Mouse (Mus musculus) midbrain, embryonic 16.5 days (tissue): ENCODE measurements around the gene Tmem255a. TPM values are rescaled to one million over a fixed set of nuclear protein-coding genes. Genes with fewer than 3 reads are reported as not detected.
A peak's percentile ranks its signal among the peaks of the same experiment; 100 is the strongest.

Experiments
- ATAC-seq: fragments of 200-750 bp; cut with Nextera tagmentation; 2 replicates; pipeline ENCODE4 v1.8.0; 2017; ENCODE audit warnings: moderate TSS enrichment
- H3K27ac ChIP-seq: fragments of 300-500 bp; sonication (generic); 2 replicates; pipeline ENCODE4 v1.5.1; 2014; ENCODE audit warnings: mild to moderate bottlenecking, low read length, mixed read lengths
- H3K27me3 ChIP-seq: fragments of 300-500 bp; sonication (generic); 2 replicates; pipeline ENCODE4 v1.6.1; 2014; ENCODE audit warnings: low read depth, low read length, mixed read lengths; ENCODE audit not compliant: control insufficient read depth, insufficient read depth
- H3K36me3 ChIP-seq: fragments of 300-500 bp; sonication (generic); 2 replicates; pipeline ENCODE4 v1.6.1; 2014; ENCODE audit warnings: mild to moderate bottlenecking, low read length, moderate library complexity, mixed read lengths; ENCODE audit not compliant: control insufficient read depth, insufficient read depth
- H3K4me1 ChIP-seq: fragments of 300-500 bp; sonication (generic); 2 replicates; pipeline ENCODE4 v1.6.1; 2014; ENCODE audit warnings: mild to moderate bottlenecking, low read length, mixed read lengths; ENCODE audit not compliant: control insufficient read depth, insufficient read depth
- H3K4me2 ChIP-seq: fragments of 300-500 bp; sonication (generic); 2 replicates; pipeline ENCODE4 v1.6.1; 2014; ENCODE audit warnings: mild to moderate bottlenecking, low read length, mixed read lengths
- H3K4me3 ChIP-seq: fragments of 300-500 bp; sonication (generic); 2 replicates; pipeline ENCODE4 v1.5.1; 2014; ENCODE audit warnings: low read depth, mild to moderate bottlenecking, low read length, moderate library complexity, mixed read lengths
- H3K9ac ChIP-seq: fragments of 300-500 bp; sonication (generic); 2 replicates; pipeline ENCODE4 v1.6.1; 2014; ENCODE audit warnings: low read depth, low read length, mixed read lengths
- H3K9me3 ChIP-seq: fragments of 300-500 bp; sonication (generic); replicated peaks from 2 replicates; pipeline ENCODE4 v1.6.1; 2014; ENCODE audit warnings: mild to moderate bottlenecking, low read length, mixed read lengths; ENCODE audit not compliant: control insufficient read depth, poor library complexity, severe bottlenecking
- WGBS: fragments of 180-500 bp; shearing (Covaris S2); extraction: QIAGEN DNeasy Blood & Tissue Kit; methylation state at CpG from one replicate; pipeline ENCODE4 v1.1.7; 2014; 5-methylcytosine and 5-hydroxymethylcytosine counted together
- polyA plus RNA-seq: library from polyadenylated mRNA; unstranded; fragments of >200 nt; fragmentation: Nextera tagmentation; extraction: Ambion mirVana; gene quantifications from 2 replicates; pipeline ENCODE4 v1.2.1, GENCODE M21; 2015

Tmem255a gene
- 24.1 and 24.4 TPM in 2 replicates for polyA plus RNA-seq

- 24% methylated on average over 20 of the region's 27 CpGs for WGBS
- Histone ChIP-seq H3K4me1 (no peaks in the 10 kb centered on the region), H3K4me2 (peak within 1 kb of the TSS; percentile 72)
Measured at GRCm38 (mm10) chrX:38251851-38252571, at the start of gene Tmem255a. Tmem255a (minus strand) TSS chrX:38252439.

GRCm38 (mm10) chrX:38259610-38260009 lies 7.4 kb upstream of the Tmem255a start:
- no peak overlapping the region for H3K4me2 ChIP-seq
- H3K9ac ChIP-seq: no peak overlapping the region
- no peaks in the 10 kb centered on the region for H3K9me3 ChIP-seq
- H3K4me3 ChIP-seq: no peak overlapping the region
- no peak overlapping the region for H3K27ac ChIP-seq
- H3K4me1 ChIP-seq: no peaks in the 10 kb centered on the region
- no peak for ATAC-seq
- no peaks in the 10 kb centered on the region for H3K27me3 ChIP-seq
- no peaks in the 10 kb centered on the region for H3K36me3 ChIP-seq
- 18% methylated on average over 2 of the region's 2 CpGs for WGBS

More at GRCm38 (mm10) chrX:38251851-38252571, at the start of gene Tmem255a:
- ATAC-seq: peak; percentile 86
- Histone ChIP-seq H3K27ac (no peak within 1 kb of the TSS), H3K9ac (peak within 1 kb of the TSS; percentile 49), H3K4me3 (peak within 1 kb of the TSS; percentile 41), H3K27me3 (no peaks in the 10 kb centered on the region), H3K36me3 (no peaks in the 10 kb centered on the region), H3K9me3 (no peaks in the 10 kb centered on the region)

GRCm38 (mm10) chrX:38250352-38250950 lies 1.8 kb downstream of the Tmem255a start:
- no peaks in the 10 kb centered on the region for H3K4me1 ChIP-seq
- no peak overlapping the region for H3K9ac ChIP-seq
- H3K4me3 ChIP-seq: peak overlapping the region; percentile 41
- no peaks in the 10 kb centered on the region for H3K27me3 ChIP-seq
- 21% methylated on average over 18 of the region's 18 CpGs for WGBS
- ATAC-seq: peak; percentile 50
- H3K4me2 ChIP-seq: peak overlapping the region; percentile 72
- H3K36me3 ChIP-seq: no peaks in the 10 kb centered on the region
- H3K27ac ChIP-seq: no peak overlapping the region
- H3K9me3 ChIP-seq: no peaks in the 10 kb centered on the region

- Histone ChIP-seq H3K27me3 (no peaks in the 10 kb centered on the region), H3K27ac (no peak overlapping the region), H3K9me3 (no peaks in the 10 kb centered on the region), H3K4me2 (peak overlapping the region; percentile 72), H3K36me3 (no peaks in the 10 kb centered on the region), H3K4me3 (peak overlapping the region; percentile 41; the same call in 1 of the 2 replicates), H3K9ac (no peak overlapping the region), H3K4me1 (no peaks in the 10 kb centered on the region)
- WGBS: 19% methylated on average over 16 of the region's 16 CpGs
- no peak for ATAC-seq
Measured at GRCm38 (mm10) chrX:38249640-38250351, 2.4 kb downstream of the Tmem255a start.

GRCm38 (mm10) chrX:38247601-38248000 lies 4.6 kb downstream of the Tmem255a start:
- Histone ChIP-seq H3K9me3 (no peaks in the 10 kb centered on the region), H3K4me1 (no peaks in the 10 kb centered on the region), H3K27me3 (no peaks in the 10 kb centered on the region), H3K36me3 (no peaks in the 10 kb centered on the region), H3K27ac (no peak overlapping the region), H3K4me3 (no peak overlapping the region), H3K4me2 (no peak overlapping the region), H3K9ac (no peak overlapping the region)
- no peak for ATAC-seq
- WGBS: 25% methylated on average over 5 of the region's 5 CpGs

GRCm38 (mm10) chrX:38247108-38247507 lies 5.1 kb downstream of the Tmem255a start:
- H3K9me3 ChIP-seq: no peaks in the 10 kb centered on the region
- no peak overlapping the region for H3K4me3 ChIP-seq
- H3K27ac ChIP-seq: no peak overlapping the region
- H3K4me1 ChIP-seq: no peaks in the 10 kb centered on the region
- H3K36me3 ChIP-seq: no peaks in the 10 kb centered on the region
- no peaks in the 10 kb centered on the region for H3K27me3 ChIP-seq
- 45% methylated on average over 6 of the region's 6 CpGs for WGBS
- ATAC-seq: no peak
- no peak overlapping the region for H3K9ac ChIP-seq
- H3K4me2 ChIP-seq: no peak overlapping the region

GRCm38 (mm10) chrX:38237731-38238130 lies 14.5 kb downstream of the Tmem255a start:
- H3K27me3 ChIP-seq: no peaks in the 10 kb centered on the region
- no peaks in the 10 kb centered on the region for H3K4me1 ChIP-seq
- no peak overlapping the region for H3K9ac ChIP-seq
- no peak for ATAC-seq
- no peaks in the 10 kb centered on the region for H3K36me3 ChIP-seq
- no peak overlapping the region for H3K4me2 ChIP-seq
- no peak overlapping the region for H3K27ac ChIP-seq
- WGBS: 27% methylated on average over 2 of the region's 2 CpGs
- H3K9me3 ChIP-seq: no peaks in the 10 kb centered on the region
- H3K4me3 ChIP-seq: no peak overlapping the region

GRCm38 (mm10) chrX:38229888-38230287 lies 22.4 kb downstream of the Tmem255a start:
- 0 out of 2 replicates have a peak, but pooled peaks have one; percentile 79 for ATAC-seq
- Histone ChIP-seq H3K4me2 (no peak overlapping the region), H3K36me3 (no peaks in the 10 kb centered on the region), H3K9ac (no peak overlapping the region), H3K27me3 (no peaks in the 10 kb centered on the region), H3K9me3 (no peaks in the 10 kb centered on the region), H3K4me1 (no peaks in the 10 kb centered on the region), H3K27ac (no peak overlapping the region), H3K4me3 (no peak overlapping the region)
- WGBS: 80% methylated on average over 1 of the region's 1 CpGs

- WGBS: 38% methylated on average over 2 of the region's 2 CpGs
- H3K27me3 ChIP-seq: no peaks in the 10 kb centered on the region
- no peak overlapping the region for H3K4me3 ChIP-seq
- H3K9me3 ChIP-seq: no peaks in the 10 kb centered on the region
- no peak overlapping the region for H3K4me2 ChIP-seq
- no peak overlapping the region for H3K9ac ChIP-seq
- no peaks in the 10 kb centered on the region for H3K36me3 ChIP-seq
- ATAC-seq: no peak
- H3K27ac ChIP-seq: no peak overlapping the region
- no peaks in the 10 kb centered on the region for H3K4me1 ChIP-seq
Measured at GRCm38 (mm10) chrX:38222757-38223156, 29.5 kb downstream of the Tmem255a start.
